In genomic region chr5:5693956-5694653, GRCm38 (mm10) we compare ENCODE assay signal across 8 mouse cellular contexts. TPM values are rescaled to one million over a fixed set of nuclear protein-coding genes. Genes with fewer than 3 reads are reported as not detected.
DNase-seq lines count a peak whose midpoint lies in the region; ATAC-seq and TF ChIP-seq lines count a peak whose summit lies in the region.

Gene Steap2, minus strand, starts transcription at chr5:5694578.

- WGBS in forebrain, embryonic 10.5 days, result under 1% methylated on average over 64 of the region's 66 CpGs
- under 1% methylated on average over 60 of the region's 66 CpGs for WGBS in heart, embryonic 14.5 days
- WGBS in lung, embryonic 14.5 days, result 1% methylated on average over 66 of the region's 66 CpGs

- peak; percentile 68 for DNase-seq in brain, adult 2 months (ENCODE audit: low read depth, low spot score)
- DNase-seq in forebrain, embryonic 10.5 days (ENCODE audit: extremely low spot score, low spot score), result peak; percentile 51
- peak; percentile 77 for DNase-seq in kidney, postnatal 10 days
- peak; percentile 75 for DNase-seq in lung, embryonic 14.5 days
- peak; percentile 39 for DNase-seq in retina, adult 2 months (ENCODE audit: low read depth, low spot score)

- peak within 1 kb of the TSS; percentile 93 for H3K27ac ChIP-seq in forebrain, embryonic 10.5 days
- no peak within 1 kb of the TSS for H3K27ac ChIP-seq in heart, embryonic 14.5 days (replicated peaks in 1 of 2; ENCODE audit: control insufficient read depth in 1 of 2, insufficient read depth in 1 of 2, low read depth in 2 of 2, low read length in 2 of 2)
- 0 out of 2 replicates have a peak within 1 kb of the TSS, but pooled peaks have one; percentile 18 for H3K27ac ChIP-seq in lung, embryonic 14.5 days (ENCODE audit: low read depth)

- H3K79me2 ChIP-seq in C2C12 (ENCODE audit: control insufficient read depth, insufficient read depth), result peaks cover 47% of the 10 kb centered on the region

- TF ChIP-seq CTCF in C2C12 (IDR thresholded peaks at IDR 0.05; ENCODE audit: control insufficient read depth, insufficient read depth, insufficient read length), result no peak
- no peak for TF ChIP-seq CTCF in lung, embryonic 14.5 days (IDR thresholded peaks at IDR 0.05; ENCODE audit: low read depth)

- peak within 1 kb of the TSS; percentile 88 for H3K4me2 ChIP-seq in heart, embryonic 14.5 days (ENCODE audit: low read length)
- H3K4me2 ChIP-seq in lung, embryonic 14.5 days, result peak within 1 kb of the TSS; percentile 83

- ATAC-seq in heart, embryonic 14.5 days (ENCODE audit: insufficient number of reproducible peaks, insufficient read depth, low FRiP score, low read depth), result peak; percentile 88
- peak; percentile 94 for ATAC-seq in lung, embryonic 14.5 days (ENCODE audit: insufficient read depth)
- no peak for ATAC-seq in monocyte, adult 5-6 weeks (replicated peaks; ENCODE audit: insufficient number of reproducible peaks, low FRiP score, low TSS enrichment, poor library complexity, severe bottlenecking)

- no peaks in the 10 kb centered on the region for H3K27me3 ChIP-seq in C2C12 (ENCODE audit: control insufficient read depth, insufficient read depth, insufficient read length)
- peaks cover 18% of the 10 kb centered on the region for H3K27me3 ChIP-seq in forebrain, embryonic 10.5 days (ENCODE audit: poor library complexity, severe bottlenecking)
- H3K27me3 ChIP-seq in heart, embryonic 14.5 days (ENCODE audit: control insufficient read depth, insufficient read depth, low read length), result no peaks in the 10 kb centered on the region
- 0 out of 2 replicates have a peak, but pooled peaks cover 3% of the 10 kb centered on the region for H3K27me3 ChIP-seq in lung, embryonic 14.5 days (ENCODE audit: insufficient read depth, low read length)

- H3K36me3 ChIP-seq in C2C12 (ENCODE audit: control insufficient read depth, insufficient read depth), result no peaks in the 10 kb centered on the region
- no peaks in the 10 kb centered on the region for H3K36me3 ChIP-seq in forebrain, embryonic 10.5 days (replicated peaks)
- H3K36me3 ChIP-seq in heart, embryonic 14.5 days (ENCODE audit: control insufficient read depth, insufficient read depth, low read length), result no peaks in the 10 kb centered on the region
- H3K36me3 ChIP-seq in lung, embryonic 14.5 days (ENCODE audit: insufficient read depth), result no peaks in the 10 kb centered on the region

- H3K79me3 ChIP-seq in C2C12 (ENCODE audit: low read depth), result peaks cover 38% of the 10 kb centered on the region

- H3K4me1 ChIP-seq in forebrain, embryonic 10.5 days, result peaks cover 18% of the 10 kb centered on the region
- H3K4me1 ChIP-seq in heart, embryonic 14.5 days (ENCODE audit: control insufficient read depth in 2 of 2, insufficient read depth in 2 of 2, low read length in 2 of 2), result no peaks in the 10 kb centered on the region; a peak in 1 of 4 replicates
- no peaks in the 10 kb centered on the region for H3K4me1 ChIP-seq in lung, embryonic 14.5 days (ENCODE audit: insufficient read depth)

- peak within 1 kb of the TSS; percentile 66 for H3ac ChIP-seq in C2C12 (ENCODE audit: control insufficient read depth, insufficient read length, low read depth)

- peak within 1 kb of the TSS; percentile 59 for H3K4me3 ChIP-seq in C2C12 (ENCODE audit: insufficient read depth, poor library complexity, severe bottlenecking)
- peak within 1 kb of the TSS; percentile 87 for H3K4me3 ChIP-seq in forebrain, embryonic 10.5 days
- peak within 1 kb of the TSS; percentile 60 to 94 for H3K4me3 ChIP-seq in heart, embryonic 14.5 days (ENCODE audit: control insufficient read depth in 1 of 2, insufficient read depth in 1 of 2, low read depth in 1 of 2, low read length in 2 of 2)
- H3K4me3 ChIP-seq in lung, embryonic 14.5 days (ENCODE audit: low read depth, low read length), result peak within 1 kb of the TSS; percentile 71

- H3K9ac ChIP-seq in heart, embryonic 14.5 days (ENCODE audit: low read length), result peak within 1 kb of the TSS; percentile 84
- H3K9ac ChIP-seq in lung, embryonic 14.5 days, result peak within 1 kb of the TSS; percentile 75

- no peaks in the 10 kb centered on the region for H3K9me3 ChIP-seq in forebrain, embryonic 10.5 days
- no peaks in the 10 kb centered on the region for H3K9me3 ChIP-seq in heart, embryonic 14.5 days (ENCODE audit: control insufficient read depth, low read length)
- no peaks in the 10 kb centered on the region for H3K9me3 ChIP-seq in lung, embryonic 14.5 days (ENCODE audit: low read depth, low read length)

TF ChIP-seq in C2C12, 6 proteins besides CTCF, POLR2A, EP300 and RAD21:
- no peak for TF ChIP-seq CEBPB (IDR thresholded peaks at IDR 0.05; ENCODE audit: low read depth)
TF ChIP-seq in C2C12: peak in this region for 0.

RNA-seq across cellular contexts. Expression of gene Steap2, which starts in this region (rescaled TPM):
- polyA plus RNA-seq in C2C12 (2012; fragmentation: generic; extraction: Trizol), result 20.7 TPM
- 6.5 and 6.8 TPM in 2 replicates for polyA plus RNA-seq in forebrain, embryonic 10.5 days (2016; fragmentation: Nextera tagmentation; extraction: Ambion mirVana)
- 3.5 and 3.6 TPM in 2 replicates for polyA plus RNA-seq in heart, embryonic 14.5 days (2014; fragmentation: Nextera tagmentation; extraction: Ambion mirVana)
- 5.4 TPM in 2 replicates for polyA plus RNA-seq in lung, embryonic 14.5 days (2014; fragmentation: Nextera tagmentation; extraction: Ambion mirVana)
- total RNA-seq in monocyte, adult 5-6 weeks (2017), result not detected in 3 replicates

Comparison
In these comparisons a context has a peak if more than half of its experiments do, and no peak if none do; other contexts are left out.
1. H3K27ac ChIP-seq: peak in forebrain, embryonic 10.5 days (single experiment) and lung, embryonic 14.5 days (single experiment); none in heart, embryonic 14.5 days (0 of 2).
2. Peak in every context shown above with its lines, with median percentiles within 50 percentile points of each other: H3K4me3 ChIP-seq and DNase-seq.